Mouse (Mus musculus) embryonic fibroblast, embryonic 13.5 days (primary cell): ENCODE measurements around the gene Rabep1.

Source experiments
- CTCF ChIP-seq: IDR thresholded peaks from 2 replicates; pipeline ENCODE4 v1.5.1; 2011; ENCODE audit warnings: mild to moderate bottlenecking, control low read depth, low read length, moderate library complexity, borderline replicate concordance; ENCODE audit not compliant: insufficient read depth
- POLR2A ChIP-seq: IDR thresholded peaks from 2 replicates; pipeline ENCODE4 v1.6.1; 2011; ENCODE audit warnings: low read depth, mild to moderate bottlenecking, control low read depth, low read length, moderate library complexity

DNA sequence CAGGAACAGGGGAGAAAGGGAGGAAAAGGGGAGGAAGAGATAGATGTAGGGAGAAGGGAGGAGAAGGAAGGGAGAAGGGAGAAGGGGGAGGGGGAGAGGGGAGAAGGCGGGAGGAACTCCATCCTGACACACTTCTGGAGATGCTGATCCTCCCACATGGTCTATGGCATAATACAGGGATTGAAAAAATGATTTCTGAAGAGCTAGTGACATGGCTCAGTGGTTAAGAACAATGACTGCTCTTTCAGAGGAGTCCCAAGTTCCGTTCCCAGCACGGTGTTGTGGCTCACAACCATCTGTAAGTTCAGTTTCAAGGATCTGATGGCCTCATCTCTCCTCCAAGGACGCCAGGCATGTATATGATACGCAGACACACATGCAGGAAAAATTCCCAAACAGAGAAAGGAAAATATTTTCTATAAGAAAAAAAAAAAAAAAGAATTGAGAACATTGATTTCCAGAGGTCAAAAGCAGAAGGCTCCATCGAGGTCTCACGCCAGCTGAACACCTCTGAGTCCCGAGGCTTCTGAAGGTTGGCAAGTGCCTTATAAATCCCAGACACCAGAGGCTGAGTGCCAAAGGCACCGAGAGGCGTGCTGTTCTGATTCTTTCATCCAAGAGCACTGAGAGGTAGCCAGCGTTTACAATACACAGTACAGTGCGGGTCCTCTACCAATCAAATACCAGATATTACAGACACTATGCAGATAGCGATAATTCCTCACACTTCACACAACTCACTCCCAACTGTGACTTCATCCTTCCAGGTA is 32.9 kb upstream of the Rabep1 start:
- TF ChIP-seq CTCF (no peak), POLR2A (no peak)
